Comparison of ENCODE assay signal across 10 mouse cellular contexts in genomic region chr5:20227912-20228762, GRCm38 (mm10).
A peak's percentile ranks its signal among the peaks of the same experiment; 100 is the strongest.
DNase-seq lines count a peak whose midpoint lies in the region; ATAC-seq lines count a peak whose summit lies in the region.
"Had no signal": no experiment of that assay in that cellular context is flagged by ENCODE, and none has a peak within 500 bp of the region (broad histone marks: within the 10 kb centered on the region; RNA-seq: fewer than 3 reads in every experiment).

No protein-coding gene starts in this region.

- H3K27ac ChIP-seq in forebrain, embryonic 13.5 days: peak overlapping the region; percentile 60
- no peak overlapping the region for H3K27ac ChIP-seq in forebrain, embryonic 11.5 days (ENCODE audit: low read depth, low read length)
- H3K27ac ChIP-seq: liver, embryonic 14.5 days had no signal

- peak overlapping the region; percentile 23 for H3K4me3 ChIP-seq in forebrain, embryonic 13.5 days
- no peak overlapping the region for H3K4me3 ChIP-seq in forebrain, embryonic 11.5 days (ENCODE audit: low read depth, low read length)

- no peak for DNase-seq in forebrain, embryonic 11.5 days (ENCODE audit: low spot score)
- DNase-seq in right cerebral cortex, adult 2 months (ENCODE audit: low spot score in 2 of 2): peak; percentile 37 to 53
- no peak for DNase-seq in right cerebral cortex, postnatal 25 days
- DNase-seq in retina, postnatal 1 day: no peak
- no peak for DNase-seq in adrenal gland, adult 2 months
- DNase-seq in gastrocnemius, postnatal 36 days: no peak
- DNase-seq: heart, adult 18-20 months had no signal

- peaks cover 42% of the 10 kb centered on the region for H3K4me1 ChIP-seq in forebrain, embryonic 13.5 days
- no peaks in the 10 kb centered on the region for H3K4me1 ChIP-seq in forebrain, embryonic 11.5 days (replicated peaks; ENCODE audit: control insufficient read depth, insufficient read depth, low read length)

- H3K36me3 ChIP-seq in forebrain, embryonic 13.5 days (ENCODE audit: poor library complexity, severe bottlenecking): no peaks in the 10 kb centered on the region
- H3K36me3 ChIP-seq in forebrain, embryonic 11.5 days (ENCODE audit: control insufficient read depth, insufficient read depth, low read length): no peaks in the 10 kb centered on the region

- H3K9ac ChIP-seq in forebrain, embryonic 13.5 days: 0 out of 2 replicates have a peak overlapping the region, but pooled peaks have one; percentile 13
- H3K9ac ChIP-seq in forebrain, embryonic 11.5 days (ENCODE audit: low read length): no peak overlapping the region
- H3K9ac ChIP-seq: liver, embryonic 14.5 days had no signal

- intact Hi-C loops in gastrocnemius, postnatal 36 days (cut with DNase I): no loop called here

- WGBS in forebrain, embryonic 13.5 days: 22% methylated on average over 16 of the region's 16 CpGs
- WGBS in forebrain, embryonic 11.5 days: 74% methylated on average over 16 of the region's 16 CpGs

- ATAC-seq in forebrain, embryonic 13.5 days: peak; percentile 81
- ATAC-seq in forebrain, embryonic 11.5 days (replicated peaks; ENCODE audit: low FRiP score): no peak
- ATAC-seq in megakaryocyte, adult 5-6 weeks (ENCODE audit: poor library complexity, severe bottlenecking): peak; percentile 47

- H3K27me3 ChIP-seq in forebrain, embryonic 13.5 days: no peaks in the 10 kb centered on the region
- no peaks in the 10 kb centered on the region for H3K27me3 ChIP-seq in forebrain, embryonic 11.5 days (ENCODE audit: control insufficient read depth, insufficient read depth, low read length)

- no peaks in the 10 kb centered on the region for H3K9me3 ChIP-seq in forebrain, embryonic 13.5 days (replicated peaks)
- no peaks in the 10 kb centered on the region for H3K9me3 ChIP-seq in forebrain, embryonic 11.5 days (ENCODE audit: control insufficient read depth, low read length)

- peak overlapping the region; percentile 52 for H3K4me2 ChIP-seq in forebrain, embryonic 13.5 days
- no peak overlapping the region for H3K4me2 ChIP-seq in forebrain, embryonic 11.5 days (ENCODE audit: low read depth, low read length, severe bottlenecking)

Comparison
In these comparisons a context has a peak if more than half of its experiments do, and no peak if none do; other contexts are left out.
1. DNase-seq: peak in right cerebral cortex, adult 2 months (2 of 2); none in forebrain, embryonic 11.5 days (single experiment), right cerebral cortex, postnatal 25 days (single experiment), retina, postnatal 1 day (single experiment), adrenal gland, adult 2 months (single experiment) and gastrocnemius, postnatal 36 days (0 of 2).